19 mouse cellular contexts compared by ENCODE assay signal in the genomic region with DNA sequence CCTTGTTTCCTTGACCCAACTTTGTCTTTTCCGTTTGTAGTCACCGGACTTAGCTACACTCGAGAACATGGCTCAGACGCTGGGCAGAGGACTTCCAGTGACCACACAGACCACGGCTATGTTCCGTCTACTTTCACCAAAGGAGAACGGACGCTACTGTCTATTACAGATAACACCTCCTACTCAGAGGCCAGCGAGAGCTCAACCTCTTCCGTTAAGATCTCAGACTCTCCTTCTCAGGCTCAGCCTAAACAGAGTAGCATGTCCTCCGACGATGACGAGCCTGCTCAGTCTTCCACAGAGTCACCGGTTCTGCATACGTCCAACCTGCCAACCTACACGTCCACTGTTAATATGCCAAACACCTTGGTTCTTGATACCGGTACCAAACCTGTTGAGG.
"Had no signal": no experiment of that assay in that cellular context is flagged by ENCODE, and none has a peak within 500 bp of the region (broad histone marks: within the 10 kb centered on the region; RNA-seq: fewer than 3 reads in every experiment).

No protein-coding gene starts in this region.

- H3K4me3 ChIP-seq: midbrain, embryonic 10.5 days; midbrain, embryonic 12.5 days; myocyte; neural tube, embryonic 13.5 days; neural tube, embryonic 15.5 days had no signal

- H3K4me2 ChIP-seq: lung, embryonic 14.5 days; midbrain, embryonic 12.5 days; neural tube, embryonic 13.5 days; neural tube, embryonic 15.5 days had no signal

- ATAC-seq: midbrain, embryonic 16.5 days had no signal

- H3K27me3 ChIP-seq: midbrain, embryonic 12.5 days; neural tube, embryonic 13.5 days; neural tube, embryonic 15.5 days had no signal

- H3K27ac ChIP-seq: midbrain, embryonic 12.5 days; neural tube, embryonic 13.5 days; neural tube, embryonic 15.5 days had no signal

- DNase-seq: lung, adult 18-20 months; lung, embryonic 14.5 days; lung, postnatal 10 days; lung, postnatal 4 days; midbrain, embryonic 14.5 days; retina, postnatal 1 day; right cerebral cortex, adult 18-20 months; right cerebral cortex, postnatal 25 days; right cerebral cortex, postnatal 4 days; spleen, adult 18-20 months; thymus, adult 18-20 months; thymus, postnatal 14 days; thymus, postnatal 4 days had no signal

- H3K9ac ChIP-seq: lung, embryonic 14.5 days; midbrain, embryonic 12.5 days; neural tube, embryonic 13.5 days; neural tube, embryonic 15.5 days had no signal

- H3K36me3 ChIP-seq: neural tube, embryonic 15.5 days had no signal

- H3K4me1 ChIP-seq: neural tube, embryonic 13.5 days; neural tube, embryonic 15.5 days had no signal

- H3K9me3 ChIP-seq: neural tube, embryonic 13.5 days; neural tube, embryonic 15.5 days had no signal
